Mouse (Mus musculus) bone marrow, adult 2 months (tissue): ENCODE results near the gene Srl. TPM values are rescaled to one million over a fixed set of nuclear protein-coding genes. Genes with fewer than 3 reads are reported as not detected.

Experiments
- H3K27ac ChIP-seq: fragments of 200-500 bp; 2 replicates; pipeline ENCODE4 v1.5.1; 2012; ENCODE audit warnings: low read depth, mild to moderate bottlenecking, control low read depth, inconsistent platforms, low read length; ENCODE audit not compliant: control insufficient read depth, poor library complexity, insufficient read depth
- H3K4me1 ChIP-seq: fragments of 200-500 bp; 2 replicates; pipeline ENCODE4 v1.6.1; 2011; ENCODE audit warnings: low read length; ENCODE audit not compliant: control insufficient read depth, insufficient read depth
- H3K4me3 ChIP-seq: fragments of 200-500 bp; replicated peaks from 2 replicates; pipeline ENCODE3; 2011; ENCODE audit warnings: mild to moderate bottlenecking, low read depth, low read length, control low read depth; ENCODE audit not compliant: control insufficient read depth
- CTCF ChIP-seq: fragments of 200-500 bp; IDR thresholded peaks from 2 replicates; pipeline ENCODE4 v1.5.1; 2011; ENCODE audit warnings: low read length, control low read depth; ENCODE audit not compliant: control insufficient read depth, insufficient read depth
- POLR2A ChIP-seq: fragments of 200-500 bp; IDR thresholded peaks from 2 replicates; pipeline ENCODE4 v1.6.1; 2011; ENCODE audit warnings: low read depth, mild to moderate bottlenecking, control low read depth, low read length, borderline replicate concordance; ENCODE audit not compliant: control insufficient read depth
- WGBS: fragments of 180-500 bp; shearing (Covaris S2); methylation state at CpG from one replicate; pipeline ENCODE4 v1.1.7; 2018; 5-methylcytosine and 5-hydroxymethylcytosine counted together
- polyA plus RNA-seq: library from polyadenylated mRNA; stranded (reverse); fragments of >200 nt; gene quantifications from 2 replicates; pipeline ENCODE4 v1.2.4, GENCODE M21; 2011; ENCODE audit warnings: low replicate concordance; ENCODE audit not compliant: missing spikeins, insufficient read depth, insufficient read length

The Srl gene
- polyA plus RNA-seq, 1 experiment: 1.2 TPM

DNA sequence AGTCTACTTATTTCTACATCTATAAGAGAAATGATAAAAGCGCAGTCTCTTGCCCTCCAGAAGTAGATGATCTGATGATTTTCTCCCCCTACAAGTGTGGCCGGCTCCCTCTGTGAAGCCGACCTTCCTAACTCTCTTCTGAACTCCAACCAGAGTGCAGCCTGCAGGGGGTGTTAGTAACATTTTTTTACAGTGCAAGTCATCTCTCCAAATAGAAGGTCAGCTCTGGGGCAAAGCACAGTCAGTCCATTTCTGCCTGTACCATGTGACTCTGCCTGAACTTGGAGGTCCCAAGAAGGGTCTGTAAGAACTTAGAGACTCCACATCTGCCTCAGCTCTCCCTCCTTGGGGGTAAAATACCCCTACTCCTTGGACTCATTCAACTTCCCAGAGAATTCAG lies 27.2 kb downstream of the Srl start:
- 75% methylated on average over 3 of the region's 3 CpGs for WGBS
- no peak for TF ChIP-seq CTCF
- TF ChIP-seq POLR2A: no peak
- H3K4me1 ChIP-seq: peaks cover 1% of the 10 kb centered on the region
- H3K27ac ChIP-seq: no peak overlapping the region
- H3K4me3 ChIP-seq: no peak overlapping the region

DNA sequence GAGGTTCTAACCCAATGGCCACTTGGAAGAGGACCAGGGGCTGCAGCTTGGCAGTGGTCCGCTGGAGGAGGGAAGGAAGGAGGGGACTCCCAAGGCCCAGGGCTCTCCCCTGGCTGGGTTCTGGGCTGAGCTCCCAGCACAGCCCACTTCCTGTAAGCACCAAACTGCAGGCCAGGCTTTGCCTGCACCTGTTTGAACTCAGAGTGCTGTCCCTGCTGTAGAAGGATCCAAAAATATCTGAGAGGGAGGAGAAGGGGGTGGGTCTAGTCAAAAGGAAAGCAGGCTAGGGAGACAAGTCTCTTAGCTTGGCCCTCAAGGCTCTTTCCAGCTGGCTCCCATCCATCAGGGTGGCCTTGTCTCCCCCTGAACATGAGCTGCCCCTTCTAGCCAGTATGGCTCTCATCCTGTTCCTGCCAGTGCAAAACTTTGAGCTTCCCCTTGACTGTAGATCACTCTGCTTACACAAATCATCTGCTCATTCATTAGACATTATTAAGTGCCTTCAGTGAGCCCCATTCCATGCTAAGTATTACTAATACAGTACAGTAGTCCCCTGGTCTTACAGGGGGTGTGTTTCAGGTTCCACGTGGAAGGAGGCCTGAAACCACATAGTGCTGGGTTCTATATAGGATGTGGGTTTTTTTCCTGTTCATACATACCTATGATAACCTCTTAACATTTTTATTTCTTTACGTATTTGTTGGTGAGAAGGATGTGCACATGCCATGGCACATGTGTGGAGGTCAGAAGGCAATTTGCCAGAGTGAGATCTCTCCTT lies 28.8 kb downstream of the Srl start:
- Histone ChIP-seq H3K27ac (no peak overlapping the region; the same call in 1 of the 2 replicates), H3K4me1 (no peaks in the 10 kb centered on the region; the same call in none of the 2 replicates), H3K4me3 (no peak overlapping the region)
- TF ChIP-seq CTCF: no peak
- TF ChIP-seq POLR2A: no peak
- 20% methylated on average over 3 of the region's 3 CpGs for WGBS

DNA sequence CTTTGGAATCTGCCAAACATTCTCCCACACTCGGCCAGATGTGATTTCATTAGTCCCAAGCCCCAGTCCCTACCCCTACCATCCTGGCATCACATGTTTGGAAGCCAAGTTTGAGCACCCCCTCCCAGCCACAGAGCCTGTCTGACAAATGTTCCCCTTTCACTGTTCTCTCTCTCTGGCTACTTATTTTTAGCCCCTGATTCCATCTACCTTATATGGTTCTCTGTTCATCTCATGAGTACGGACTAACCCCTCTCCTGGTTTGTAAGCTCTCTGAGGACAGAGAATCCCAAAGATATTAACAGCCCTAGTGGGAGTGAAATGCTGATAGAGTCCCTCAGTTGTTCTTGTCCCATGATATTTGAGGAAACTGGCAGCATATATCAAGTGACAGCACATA lies 30.2 kb downstream of the Srl start:
- Histone ChIP-seq H3K4me1 (no peaks in the 10 kb centered on the region; the same call in none of the 2 replicates), H3K4me3 (no peak overlapping the region), H3K27ac (no peak overlapping the region)
- TF ChIP-seq POLR2A (no peak), CTCF (no peak)
- 53% methylated on average over 2 of the region's 2 CpGs for WGBS

DNA sequence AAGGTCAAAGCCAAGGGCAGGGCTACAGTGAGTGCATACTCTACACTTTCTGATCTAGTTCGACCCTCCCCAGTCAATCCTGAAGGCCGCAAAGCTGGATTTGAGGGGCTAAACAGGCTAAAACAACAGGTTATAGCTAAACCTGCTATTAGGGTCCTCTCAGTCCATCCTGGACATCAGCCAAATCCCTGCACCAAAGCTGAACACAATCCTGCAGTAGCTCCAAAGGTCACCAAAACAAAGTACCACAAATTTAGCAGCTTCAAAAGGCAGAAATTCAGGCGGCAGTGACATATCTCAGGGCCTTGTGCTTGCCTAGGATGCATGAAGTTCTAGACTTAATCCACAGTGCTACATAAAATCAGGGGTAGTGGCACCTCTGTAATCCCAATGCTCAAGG lies 35.4 kb downstream of the Srl start:
- 88% methylated on average over 3 of the region's 3 CpGs for WGBS
- Histone ChIP-seq H3K4me3 (no peak overlapping the region), H3K27ac (no peak overlapping the region), H3K4me1 (no peaks in the 10 kb centered on the region)
- TF ChIP-seq POLR2A: no peak
- TF ChIP-seq CTCF: no peak

DNA sequence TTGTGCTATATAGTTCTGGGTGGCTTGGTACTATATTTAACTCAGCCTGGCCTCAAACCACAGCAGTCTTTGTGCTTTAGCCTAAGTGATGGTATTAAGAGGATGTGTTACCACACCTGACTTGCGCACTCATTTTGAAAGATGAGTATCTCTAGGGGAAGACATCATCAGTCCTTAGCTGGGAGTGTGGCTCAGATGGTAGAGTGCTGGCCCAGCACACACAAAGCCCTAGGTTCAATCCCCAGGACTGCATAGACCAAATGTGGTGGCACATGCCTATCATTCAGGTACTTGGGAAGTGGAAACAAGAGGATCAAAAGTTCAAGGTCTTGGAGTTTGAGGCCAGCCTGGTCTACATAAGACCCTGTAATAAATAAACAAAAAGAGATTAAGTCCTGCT lies 38.1 kb downstream of the Srl start:
- H3K4me1 ChIP-seq: no peaks in the 10 kb centered on the region
- H3K4me3 ChIP-seq: no peak overlapping the region
- no peak overlapping the region for H3K27ac ChIP-seq
- WGBS: 62% methylated on average over 1 of the region's 1 CpGs
- TF ChIP-seq CTCF (no peak), POLR2A (no peak)

DNA sequence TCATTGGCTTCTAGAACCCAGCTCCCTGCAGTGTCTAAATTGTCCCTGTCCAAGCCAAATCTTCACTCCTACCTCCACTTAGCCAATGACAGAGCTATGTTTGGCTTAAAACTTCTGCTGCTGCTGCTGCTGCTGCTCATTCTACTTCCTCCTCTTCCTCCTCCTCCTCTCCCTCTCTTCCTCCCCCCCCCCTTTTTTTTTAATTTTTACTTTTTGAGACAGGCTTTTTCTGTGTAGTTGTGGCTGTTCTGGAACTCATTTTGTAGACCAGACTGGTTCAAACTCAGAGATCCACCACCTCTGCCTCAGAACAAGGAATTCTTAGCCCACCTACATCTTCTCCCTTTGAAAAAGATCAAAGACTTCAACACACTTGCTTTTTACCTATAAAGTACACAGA lies 39.0 kb downstream of the Srl start:
- Histone ChIP-seq H3K4me1 (no peaks in the 10 kb centered on the region), H3K27ac (no peak overlapping the region), H3K4me3 (no peak overlapping the region)
- no peak for TF ChIP-seq POLR2A

DNA sequence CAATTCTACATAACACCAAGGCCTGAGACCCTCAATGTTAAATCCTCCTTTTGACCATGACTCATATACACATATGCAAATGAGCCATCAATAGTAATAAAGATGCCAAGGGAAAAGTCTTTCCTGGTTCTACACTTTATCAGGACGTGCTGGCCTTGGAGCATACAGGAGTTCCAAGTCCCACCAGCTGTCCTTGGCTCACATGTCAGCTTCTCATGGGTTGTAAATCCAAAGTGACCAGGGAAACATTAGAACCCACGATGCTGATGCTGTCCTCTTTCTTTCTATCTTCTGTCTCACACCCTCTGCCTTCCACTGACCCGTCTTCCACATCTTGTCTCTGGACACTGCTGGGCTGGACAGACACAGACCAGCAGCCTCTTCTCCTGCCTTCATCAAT lies 39.9 kb downstream of the Srl start:
- no peaks in the 10 kb centered on the region for H3K4me1 ChIP-seq
- WGBS: 79% methylated on average over 3 of the region's 3 CpGs
- H3K27ac ChIP-seq: no peak overlapping the region
- TF ChIP-seq CTCF: no peak
- H3K4me3 ChIP-seq: no peak overlapping the region

DNA sequence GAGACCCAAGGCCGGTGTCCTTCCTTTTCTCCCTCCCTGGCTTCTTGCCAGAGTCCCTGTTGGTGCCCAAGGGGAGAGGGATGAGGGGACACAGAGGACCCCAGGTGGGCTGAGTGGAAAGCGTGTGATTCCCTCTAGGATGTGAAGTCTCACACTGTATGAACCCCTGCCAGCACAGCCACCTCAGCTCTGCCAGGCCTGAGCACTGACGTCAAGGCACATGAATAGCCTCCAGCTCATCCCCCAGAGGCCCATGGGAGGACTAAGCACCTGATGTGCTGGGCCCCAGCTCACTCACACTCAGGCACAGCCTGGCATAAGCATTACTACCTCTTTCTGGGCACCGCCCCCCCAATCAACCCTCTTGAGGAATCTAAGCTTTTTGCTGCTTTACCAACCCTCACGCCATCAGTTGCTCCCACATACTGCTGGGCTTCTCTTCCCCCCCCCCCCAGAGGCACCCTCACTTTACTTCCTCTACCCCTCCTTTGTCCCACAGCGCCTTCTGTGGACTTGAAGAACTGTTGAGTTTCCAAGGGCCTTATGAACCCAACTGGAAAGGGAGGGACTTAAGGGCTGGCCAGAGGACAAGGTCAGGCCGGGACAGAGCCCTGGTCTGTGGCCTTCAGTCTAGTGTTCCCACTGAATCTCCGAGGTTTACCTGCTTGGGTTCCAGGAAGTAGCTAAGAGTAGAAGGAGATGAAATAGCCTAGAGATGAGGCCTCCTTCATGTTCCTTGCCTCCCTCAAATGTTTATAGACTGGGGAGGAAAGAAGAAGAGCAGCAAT lies 40.8 kb downstream of the Srl start:
- WGBS: 44% methylated on average over 8 of the region's 8 CpGs
- H3K27ac ChIP-seq: 0 out of 2 replicates have a peak overlapping the region, but pooled peaks have one; percentile 9
- no peak overlapping the region for H3K4me3 ChIP-seq
- no peaks in the 10 kb centered on the region for H3K4me1 ChIP-seq
- TF ChIP-seq POLR2A (no peak), CTCF (no peak)
